Mouse (Mus musculus) kidney, embryonic 16.5 days (tissue): ENCODE measurements around the gene Ralgapa1. TPM values are rescaled to one million over a fixed set of nuclear protein-coding genes. Genes with fewer than 3 reads are reported as not detected.

Experiments
- ATAC-seq: fragments of 200-750 bp; cut with Nextera tagmentation; 2 replicates; pipeline ENCODE4 v1.8.0; 2017; ENCODE audit warnings: moderate TSS enrichment; ENCODE audit not compliant: low FRiP score, low TSS enrichment
- H3K27ac ChIP-seq: fragments of 300-500 bp; sonication (generic); 2 replicates; pipeline ENCODE4 v1.5.1; 2014; ENCODE audit warnings: low read length
- H3K27me3 ChIP-seq: fragments of 300-500 bp; sonication (generic); 2 replicates; pipeline ENCODE4 v1.6.1; 2014; ENCODE audit warnings: low read length, control low read depth, mixed read lengths; ENCODE audit not compliant: insufficient read depth
- H3K36me3 ChIP-seq: fragments of 300-500 bp; sonication (generic); 2 replicates; pipeline ENCODE4 v1.6.1; 2014; ENCODE audit warnings: low read length, control low read depth, mixed read lengths; ENCODE audit not compliant: insufficient read depth
- H3K4me1 ChIP-seq: fragments of 300-500 bp; sonication (generic); 2 replicates; pipeline ENCODE4 v1.6.1; 2014; ENCODE audit warnings: low read length, control low read depth, mixed read lengths; ENCODE audit not compliant: insufficient read depth
- H3K4me2 ChIP-seq: fragments of 300-500 bp; sonication (generic); replicated peaks from 2 replicates; pipeline ENCODE4 v1.6.1; 2014; ENCODE audit warnings: low read depth, low read length
- H3K4me3 ChIP-seq: fragments of 300-500 bp; sonication (generic); 2 replicates; pipeline ENCODE4 v1.5.1; 2014; ENCODE audit warnings: mild to moderate bottlenecking, low read length
- H3K9ac ChIP-seq: fragments of 300-500 bp; sonication (generic); replicated peaks from 2 replicates; pipeline ENCODE4 v1.6.1; 2014; ENCODE audit warnings: low read length
- H3K9me3 ChIP-seq: fragments of 300-500 bp; sonication (generic); 2 replicates; pipeline ENCODE4 v1.6.1; 2016; ENCODE audit warnings: low read length, control low read depth
- WGBS: fragments of 180-500 bp; shearing (Covaris S2); extraction: QIAGEN DNeasy Blood & Tissue Kit; methylation state at CpG from one replicate; pipeline ENCODE4 v1.1.7; 2014; 5-methylcytosine and 5-hydroxymethylcytosine counted together
- polyA plus RNA-seq: library from polyadenylated mRNA; unstranded; fragments of >200 nt; fragmentation: Nextera tagmentation; extraction: Ambion mirVana; gene quantifications from 2 replicates; pipeline ENCODE4 v1.2.1, GENCODE M21; 2015

Ralgapa1 gene
- polyA plus RNA-seq, 1 experiment from 2014 or later = 10.6 TPM

DNA sequence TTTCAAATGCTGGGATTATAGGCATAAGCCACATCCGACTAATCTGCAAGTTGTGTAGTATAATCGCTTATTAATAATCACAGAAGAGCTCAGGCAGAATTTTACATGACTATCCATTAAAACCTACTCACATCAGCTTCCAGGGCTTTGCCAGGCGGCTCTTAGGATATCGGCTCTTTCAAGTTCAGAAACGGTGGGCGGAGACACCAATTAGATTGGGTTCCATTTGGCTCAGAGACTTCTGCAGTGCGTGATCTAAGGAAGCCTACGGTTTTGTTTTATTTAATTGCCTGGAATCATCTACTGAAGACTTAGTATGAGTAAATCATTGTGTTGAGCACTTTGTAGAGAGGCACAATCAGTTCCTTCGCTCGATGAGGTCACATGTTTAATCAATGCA lies 249.3 kb downstream of the Ralgapa1 start:
- Histone ChIP-seq H3K4me3 (no peak overlapping the region), H3K36me3 (no peaks in the 10 kb centered on the region), H3K4me2 (no peak overlapping the region), H3K9ac (no peak overlapping the region), H3K27ac (no peak overlapping the region), H3K27me3 (no peaks in the 10 kb centered on the region), H3K9me3 (no peaks in the 10 kb centered on the region; the same call in 1 of the 2 replicates), H3K4me1 (no peaks in the 10 kb centered on the region)
- ATAC-seq = no peak
- 75% methylated on average over 10 of the region's 10 CpGs for WGBS

DNA sequence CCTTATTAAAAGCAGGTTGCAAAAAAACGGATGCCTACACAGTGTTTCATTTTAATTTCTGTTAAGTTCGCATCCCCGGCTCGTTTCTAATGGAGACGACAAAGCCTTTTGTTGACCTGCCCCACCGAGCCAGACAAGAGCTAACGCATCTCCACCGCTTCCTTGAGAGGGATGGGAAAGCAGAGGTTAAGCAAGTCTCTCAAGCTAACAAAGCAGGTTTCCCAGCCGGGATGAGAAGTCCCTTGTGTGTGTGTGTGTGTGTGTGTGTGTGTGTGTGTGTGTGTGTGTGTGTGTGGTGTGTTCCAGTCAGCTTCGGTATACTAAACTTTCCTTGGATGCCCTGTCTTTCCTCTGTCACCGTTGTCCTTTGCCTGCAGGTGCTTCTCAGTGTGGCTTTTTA lies 249.8 kb downstream of the Ralgapa1 start:
- no peak overlapping the region for H3K4me2 ChIP-seq
- 83% methylated on average over 11 of the region's 11 CpGs for WGBS
- H3K9ac ChIP-seq = no peak overlapping the region
- no peak overlapping the region for H3K27ac ChIP-seq
- ATAC-seq = no peak
- no peaks in the 10 kb centered on the region for H3K27me3 ChIP-seq
- no peaks in the 10 kb centered on the region for H3K4me1 ChIP-seq
- H3K36me3 ChIP-seq = no peaks in the 10 kb centered on the region
- no peaks in the 10 kb centered on the region; the same call in 1 of the 2 replicates for H3K9me3 ChIP-seq
- H3K4me3 ChIP-seq = no peak overlapping the region

DNA sequence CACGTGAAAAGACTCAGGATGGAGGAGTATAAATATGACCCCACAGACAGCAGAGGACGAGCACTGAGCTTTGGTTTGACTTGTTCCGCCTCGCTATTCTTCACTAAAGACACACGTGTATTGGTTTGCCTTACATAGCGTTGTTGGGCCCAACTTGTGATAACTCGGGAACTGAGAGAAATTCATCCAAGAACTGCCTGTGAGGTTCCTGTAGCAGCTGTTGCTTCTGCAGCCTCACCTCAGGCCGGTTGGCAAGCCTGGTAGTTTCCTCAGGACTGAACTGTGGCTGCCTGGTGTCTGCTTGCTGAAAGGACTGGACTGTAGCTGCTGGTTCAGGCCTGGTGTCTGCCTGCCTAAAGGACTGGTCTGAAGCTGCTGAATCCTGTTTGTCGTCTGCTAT lies 250.3 kb downstream of the Ralgapa1 start:
- Histone ChIP-seq H3K4me1 (no peaks in the 10 kb centered on the region), H3K4me2 (no peak overlapping the region), H3K27ac (no peak overlapping the region), H3K4me3 (no peak overlapping the region), H3K27me3 (no peaks in the 10 kb centered on the region), H3K36me3 (no peaks in the 10 kb centered on the region), H3K9ac (no peak overlapping the region), H3K9me3 (no peaks in the 10 kb centered on the region; the same call in 1 of the 2 replicates)
- ATAC-seq = no peak
- 86% methylated on average over 9 of the region's 9 CpGs for WGBS

DNA sequence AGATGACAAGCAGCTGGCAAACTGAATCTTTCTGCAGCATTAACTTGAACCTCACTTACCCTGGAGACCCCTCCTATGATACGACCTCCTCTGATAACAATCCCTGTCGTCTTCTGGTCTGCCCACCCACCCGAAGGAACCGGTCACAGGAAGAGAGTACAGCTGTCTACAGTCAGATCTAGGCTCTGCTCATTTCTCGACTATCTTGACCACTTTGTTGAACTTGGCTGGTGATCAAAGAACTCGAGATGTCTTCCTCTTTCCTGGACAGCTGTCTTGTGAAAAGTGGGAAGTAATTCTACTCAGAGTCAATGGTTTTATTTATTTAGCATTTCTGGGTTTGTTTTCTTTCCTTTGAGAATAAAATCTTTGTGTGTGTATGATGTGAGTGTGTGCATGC lies 251.3 kb downstream of the Ralgapa1 start:
- no peaks in the 10 kb centered on the region; the same call in 1 of the 2 replicates for H3K9me3 ChIP-seq
- no peak for ATAC-seq
- no peaks in the 10 kb centered on the region for H3K36me3 ChIP-seq
- no peak overlapping the region for H3K27ac ChIP-seq
- H3K4me2 ChIP-seq = no peak overlapping the region
- 36% methylated on average over 6 of the region's 6 CpGs for WGBS
- H3K4me1 ChIP-seq = no peaks in the 10 kb centered on the region
- H3K9ac ChIP-seq = no peak overlapping the region
- H3K4me3 ChIP-seq = no peak overlapping the region
- no peaks in the 10 kb centered on the region for H3K27me3 ChIP-seq

DNA sequence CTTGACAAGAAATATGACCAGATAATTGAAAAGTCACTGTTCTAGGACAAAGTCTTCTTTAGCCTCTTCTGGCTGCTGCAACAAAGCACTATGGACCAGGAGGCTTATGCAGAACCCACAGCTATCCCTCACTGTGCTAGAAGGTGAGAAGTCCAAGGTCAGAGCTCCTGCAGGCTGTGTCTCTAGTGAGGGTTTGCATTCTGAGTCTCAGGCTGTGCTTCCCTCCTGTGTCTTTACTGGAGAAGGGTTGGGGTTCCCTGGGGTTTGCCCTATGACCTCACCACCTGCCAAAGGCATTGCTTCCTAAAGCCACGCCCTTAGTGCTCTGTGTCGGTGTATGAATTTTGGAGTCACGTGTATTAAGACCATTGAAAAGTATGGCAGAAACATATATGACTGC lies 252.5 kb downstream of the Ralgapa1 start:
- no peak for ATAC-seq
- H3K9ac ChIP-seq = no peak overlapping the region
- no peaks in the 10 kb centered on the region for H3K36me3 ChIP-seq
- WGBS = 90% methylated on average over 3 of the region's 3 CpGs
- H3K4me2 ChIP-seq = no peak overlapping the region
- no peak overlapping the region for H3K4me3 ChIP-seq
- H3K4me1 ChIP-seq = no peaks in the 10 kb centered on the region
- no peak overlapping the region for H3K27ac ChIP-seq
- no peaks in the 10 kb centered on the region; the same call in 1 of the 2 replicates for H3K9me3 ChIP-seq
- no peaks in the 10 kb centered on the region for H3K27me3 ChIP-seq

DNA sequence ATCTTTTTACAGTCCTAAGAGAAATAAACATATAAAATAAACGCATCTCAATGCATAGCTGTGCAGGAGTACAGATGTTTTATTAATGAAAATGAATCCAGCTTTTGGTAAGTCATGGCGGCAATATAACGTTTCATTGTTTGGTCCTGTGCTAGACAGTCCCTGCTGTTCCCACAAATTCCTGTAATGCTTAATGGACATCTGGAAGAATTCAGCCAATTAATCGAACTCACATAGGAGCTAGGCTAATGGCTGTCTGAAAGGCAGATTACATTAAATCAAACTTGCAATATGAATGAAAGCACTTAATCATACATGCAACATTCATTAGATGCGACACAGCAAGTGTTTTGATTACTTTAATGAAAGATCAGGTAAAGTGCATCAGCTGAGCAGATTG lies 254.1 kb downstream of the Ralgapa1 start:
- Histone ChIP-seq H3K4me1 (no peaks in the 10 kb centered on the region), H3K4me3 (no peak overlapping the region), H3K27ac (no peak overlapping the region), H3K9ac (no peak overlapping the region), H3K4me2 (no peak overlapping the region), H3K27me3 (no peaks in the 10 kb centered on the region), H3K9me3 (no peaks in the 10 kb centered on the region; the same call in 1 of the 2 replicates), H3K36me3 (no peaks in the 10 kb centered on the region)
- 86% methylated on average over 5 of the region's 5 CpGs for WGBS
- no peak for ATAC-seq

DNA sequence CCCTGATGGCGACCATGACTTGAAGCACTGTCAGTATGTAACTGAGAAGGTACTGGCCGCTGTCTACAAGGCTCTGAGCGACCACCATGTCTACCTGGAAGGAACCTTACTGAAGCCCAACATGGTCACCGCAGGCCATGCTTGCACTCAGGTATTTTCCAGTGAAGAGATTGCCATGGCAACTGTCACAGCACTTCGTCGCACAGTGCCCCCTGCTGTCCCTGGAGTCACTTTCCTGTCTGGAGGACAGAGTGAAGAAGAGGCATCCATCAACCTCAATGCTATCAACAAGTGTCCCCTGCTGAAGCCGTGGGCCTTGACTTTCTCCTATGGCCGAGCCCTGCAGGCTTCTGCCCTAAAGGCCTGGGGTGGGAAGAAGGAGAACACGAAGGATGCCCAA lies 255.1 kb downstream of the Ralgapa1 start:
- no peak overlapping the region for H3K4me2 ChIP-seq
- no peak for ATAC-seq
- H3K9ac ChIP-seq = no peak overlapping the region
- H3K9me3 ChIP-seq = no peaks in the 10 kb centered on the region; the same call in 1 of the 2 replicates
- no peaks in the 10 kb centered on the region for H3K4me1 ChIP-seq
- no peak overlapping the region for H3K27ac ChIP-seq
- no peaks in the 10 kb centered on the region for H3K36me3 ChIP-seq
- no peaks in the 10 kb centered on the region for H3K27me3 ChIP-seq
- no peak overlapping the region for H3K4me3 ChIP-seq
- 77% methylated on average over 9 of the region's 9 CpGs for WGBS

DNA sequence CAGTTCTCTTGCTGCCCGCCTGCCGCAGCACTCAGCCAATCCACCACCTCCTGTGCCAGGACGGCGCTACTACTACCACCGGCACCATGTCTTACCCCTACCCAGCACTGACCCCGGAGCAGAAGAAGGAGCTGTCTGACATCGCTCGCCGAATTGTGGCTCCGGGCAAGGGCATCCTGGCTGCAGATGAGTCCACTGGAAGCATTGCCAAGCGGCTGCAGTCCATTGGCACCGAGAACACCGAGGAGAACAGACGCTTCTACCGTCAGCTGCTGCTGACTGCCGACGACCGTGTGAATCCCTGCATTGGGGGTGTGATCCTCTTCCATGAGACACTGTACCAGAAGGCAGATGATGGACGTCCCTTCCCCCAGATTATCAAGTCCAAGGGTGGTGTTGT lies 255.8 kb downstream of the Ralgapa1 start, which contains the start of gene Aldoart2:
Aldoart2 (plus strand) TSS at position 34 of the 400 bp plus-strand sequence.
- Histone ChIP-seq H3K27me3 (no peaks in the 10 kb centered on the region), H3K27ac (no peak within 1 kb of the TSS), H3K9me3 (no peaks in the 10 kb centered on the region), H3K4me2 (no peak within 1 kb of the TSS), H3K36me3 (no peaks in the 10 kb centered on the region), H3K4me3 (no peak within 1 kb of the TSS), H3K9ac (no peak within 1 kb of the TSS), H3K4me1 (0 out of 2 replicates have a peak, but pooled peaks cover 3% of the 10 kb centered on the region)
- ATAC-seq = no peak
- WGBS = 94% methylated on average over 19 of the region's 19 CpGs

DNA sequence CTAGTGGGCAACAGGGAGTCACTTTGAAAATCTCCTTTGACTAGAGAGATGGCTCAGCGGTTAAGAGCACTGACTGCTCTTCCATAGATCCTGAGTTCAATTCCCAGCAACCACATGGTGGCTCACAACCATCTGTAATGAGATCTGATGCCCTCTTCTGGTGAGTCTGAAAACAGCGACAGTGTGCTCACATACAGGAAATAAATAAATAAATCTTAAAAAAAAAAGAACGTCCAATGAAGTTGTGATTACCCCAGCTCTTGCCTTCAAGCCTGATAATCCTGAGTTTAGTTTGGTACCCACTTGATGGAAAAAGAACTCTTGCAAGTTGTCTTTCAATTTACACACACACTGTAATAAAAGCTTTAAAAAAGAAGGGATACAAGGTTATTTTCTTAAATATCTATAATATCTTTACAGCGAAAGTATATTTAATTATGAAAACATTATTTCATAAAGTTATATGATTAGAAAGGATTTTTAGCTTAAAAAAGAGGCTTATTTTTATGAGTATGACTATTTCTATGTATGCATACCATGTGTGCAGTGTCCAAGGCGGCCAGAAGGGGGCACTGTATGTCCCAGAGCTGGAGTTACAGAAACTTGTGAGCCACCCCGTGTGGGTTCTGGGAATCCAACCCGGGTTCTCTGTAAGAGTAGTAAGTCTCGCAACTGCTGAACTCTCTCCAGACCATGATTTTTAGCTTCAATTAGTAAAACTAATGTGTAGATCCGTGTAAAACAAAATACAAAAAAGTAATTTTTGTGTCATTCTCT lies 256.6 kb downstream of the Ralgapa1 start:
- WGBS = 87% methylated on average over 9 of the region's 9 CpGs
- Histone ChIP-seq H3K4me3 (no peak overlapping the region), H3K9me3 (no peaks in the 10 kb centered on the region), H3K9ac (no peak overlapping the region), H3K4me1 (0 out of 2 replicates have a peak, but pooled peaks cover 6% of the 10 kb centered on the region), H3K27me3 (no peaks in the 10 kb centered on the region), H3K36me3 (no peaks in the 10 kb centered on the region), H3K27ac (no peak overlapping the region), H3K4me2 (no peak overlapping the region)
- ATAC-seq = no peak

DNA sequence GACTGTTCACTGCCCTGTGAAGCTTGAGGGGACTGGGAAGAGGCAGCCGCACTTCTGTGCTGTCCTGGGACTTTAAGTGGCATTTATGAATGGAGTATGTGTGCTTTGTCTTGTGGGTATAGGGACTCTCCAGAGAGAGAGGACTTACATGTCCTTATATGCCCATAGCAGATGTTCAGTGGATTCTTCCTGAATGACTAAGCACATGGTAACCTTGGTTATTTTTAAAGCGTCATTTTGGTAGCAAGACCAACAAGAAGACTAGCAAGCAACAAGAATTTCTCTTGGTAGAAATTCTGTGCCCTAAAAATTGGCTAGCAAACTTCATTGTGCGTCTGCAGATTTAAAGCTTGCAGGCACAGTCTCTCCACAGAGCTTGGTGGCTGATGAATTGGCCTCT lies 257.2 kb downstream of the Ralgapa1 start:
- Histone ChIP-seq H3K27me3 (no peaks in the 10 kb centered on the region), H3K27ac (no peak overlapping the region), H3K4me2 (no peak overlapping the region), H3K4me1 (0 out of 2 replicates have a peak, but pooled peaks cover 6% of the 10 kb centered on the region), H3K9ac (no peak overlapping the region), H3K4me3 (no peak overlapping the region), H3K9me3 (no peaks in the 10 kb centered on the region), H3K36me3 (no peaks in the 10 kb centered on the region)
- 93% methylated on average over 3 of the region's 3 CpGs for WGBS
- ATAC-seq = no peak
